Mouse (Mus musculus) CH12.LX (cell line): ENCODE results near the gene Gm49380. TPM values are rescaled to one million over a fixed set of nuclear protein-coding genes. Genes with fewer than 3 reads are reported as not detected.

ENCODE experiments used
- DNase-seq: peaks from one replicate; pipeline ENCODE4 v3.0.0-alpha.2; 2013; ENCODE audit errors: extremely low read depth
- H3K27ac ChIP-seq: 2 replicates; pipeline ENCODE4 v1.5.1; 2012; ENCODE audit warnings: low read depth, mild to moderate bottlenecking, control low read depth, moderate library complexity; ENCODE audit not compliant: insufficient read depth
- H3K27me3 ChIP-seq: replicated peaks from 2 replicates; pipeline ENCODE3; 2012; ENCODE audit warnings: inconsistent platforms
- H3K36me3 ChIP-seq, 2 experiments: replicated peaks in 1 of 2; 2 replicates each; pipeline versions ENCODE3 to v1.6.1; 2012; ENCODE audit warnings: inconsistent platforms in 1 of 2, low read length in 1 of 2, mild to moderate bottlenecking in 1 of 2, mixed read lengths in 1 of 2, moderate library complexity in 1 of 2; ENCODE audit not compliant: control insufficient read depth in 1 of 2, insufficient read depth in 1 of 2
- H3K4me1 ChIP-seq, 2 experiments: 2 replicates each; pipeline ENCODE4 v1.6.1; 2012; ENCODE audit warnings: inconsistent platforms in 1 of 2, moderate library complexity in 1 of 2; ENCODE audit not compliant: insufficient read depth in 2 of 2, control insufficient read depth in 1 of 2
- H3K4me2 ChIP-seq: 2 replicates; pipeline ENCODE4 v1.6.1; 2012; ENCODE audit warnings: low read depth, mild to moderate bottlenecking, control low read depth; ENCODE audit not compliant: poor library complexity, insufficient read depth, severe bottlenecking
- H3K4me3 ChIP-seq, 3 experiments: fragments of 150-350 bp in 1 of 3; sonication (generic) in 1 of 3; replicated peaks in 1 of 3; 2 replicates each; pipeline versions ENCODE3 to v1.5.1; 2011 to 2012; ENCODE audit warnings: low read depth in 2 of 3, low read length in 2 of 3, mild to moderate bottlenecking in 2 of 3, moderate library complexity in 2 of 3, control low read depth in 1 of 3, improper control_type of control experiment in 1 of 3, inconsistent platforms in 1 of 3, mixed read lengths in 1 of 3; ENCODE audit not compliant: poor library complexity in 1 of 3
- H3K79me2 ChIP-seq: replicated peaks from 2 replicates; pipeline ENCODE4 v1.6.1; 2012; ENCODE audit warnings: mild to moderate bottlenecking, moderate library complexity; ENCODE audit not compliant: control insufficient read depth, poor library complexity, insufficient read depth, severe bottlenecking; ENCODE audit errors: extremely low read depth
- H3K9ac ChIP-seq: 2 replicates; pipeline ENCODE4 v1.6.1; 2012; ENCODE audit warnings: low read depth, mild to moderate bottlenecking, control low read depth, moderate library complexity; ENCODE audit not compliant: insufficient read depth
- H3K9me3 ChIP-seq: replicated peaks from 2 replicates; pipeline ENCODE3; 2012; ENCODE audit warnings: low read length, inconsistent platforms, mixed read lengths
- CHD1 ChIP-seq: IDR thresholded peaks from 2 replicates; pipeline ENCODE4 v1.6.1; 2012; ENCODE audit warnings: low read depth, low read length, improper control_type of control experiment, inconsistent platforms
- E2F4 ChIP-seq: IDR thresholded peaks from 2 replicates; pipeline ENCODE4 v1.6.1; 2011; ENCODE audit warnings: low read depth, low read length, improper control_type of control experiment; ENCODE audit not compliant: insufficient replicate concordance
- EP300 ChIP-seq: IDR thresholded peaks from 2 replicates; pipeline ENCODE4 v1.6.1; 2011; ENCODE audit warnings: low read length, improper control_type of control experiment
- IRF4 ChIP-seq: IDR thresholded peaks from 2 replicates; pipeline ENCODE4 v1.6.1; 2014; ENCODE audit warnings: low read depth, mild to moderate bottlenecking, inconsistent platforms, low read length, improper control_type of control experiment
- JUND ChIP-seq: conservative IDR thresholded peaks from 2 replicates; pipeline ENCODE4 v1.6.1; 2011; ENCODE audit warnings: low read depth, low read length, improper control_type of control experiment
- MAX ChIP-seq: IDR thresholded peaks from 2 replicates; pipeline ENCODE4 v1.6.1; 2011; ENCODE audit warnings: low read length, improper control_type of control experiment
- MAZ ChIP-seq: IDR thresholded peaks from 2 replicates; pipeline ENCODE4 v1.6.1; 2012; ENCODE audit warnings: low read depth, mild to moderate bottlenecking, inconsistent platforms, low read length, improper control_type of control experiment, moderate library complexity
- MEF2A ChIP-seq: IDR thresholded peaks from 2 replicates; pipeline ENCODE4 v1.6.1; 2014; ENCODE audit warnings: low read depth, mild to moderate bottlenecking, inconsistent platforms, low read length, improper control_type of control experiment, borderline replicate concordance
- MYC ChIP-seq: IDR thresholded peaks from 2 replicates; pipeline ENCODE4 v1.6.1; 2011; ENCODE audit warnings: low read depth, mild to moderate bottlenecking, improper control_type of control experiment, low read length
- NRF1 ChIP-seq: IDR thresholded peaks from 2 replicates; pipeline ENCODE4 v1.6.1; 2014; ENCODE audit warnings: low read depth, mild to moderate bottlenecking, inconsistent platforms, low read length, improper control_type of control experiment, moderate library complexity
- RAD21 ChIP-seq: IDR thresholded peaks from 2 replicates; pipeline ENCODE4 v1.6.1; 2011; ENCODE audit warnings: low read depth, mild to moderate bottlenecking, low read length, improper control_type of control experiment, moderate library complexity
- RCOR1 ChIP-seq: conservative IDR thresholded peaks from 2 replicates; pipeline ENCODE4 v1.6.1; 2012; ENCODE audit warnings: low read depth, mild to moderate bottlenecking, inconsistent platforms, low read length, improper control_type of control experiment
- SMC3 ChIP-seq: IDR thresholded peaks from 2 replicates; pipeline ENCODE4 v1.6.1; 2011; ENCODE audit warnings: low read depth, low read length, improper control_type of control experiment
- TBP ChIP-seq: conservative IDR thresholded peaks from 2 replicates; pipeline ENCODE4 v1.6.1; 2011; ENCODE audit warnings: low read depth, low read length, improper control_type of control experiment
- USF1 ChIP-seq: IDR thresholded peaks from 2 replicates; pipeline ENCODE4 v1.6.1; 2014; ENCODE audit warnings: low read depth, mild to moderate bottlenecking, inconsistent platforms, low read length, improper control_type of control experiment
- ZKSCAN1 ChIP-seq: IDR thresholded peaks from 2 replicates; pipeline ENCODE4 v1.6.1; 2012; ENCODE audit warnings: low read depth, inconsistent platforms, low read length, improper control_type of control experiment, borderline replicate concordance
- ZMIZ1 ChIP-seq: IDR thresholded peaks from 2 replicates; pipeline ENCODE4 v1.6.1; 2012; ENCODE audit warnings: low read depth, mild to moderate bottlenecking, inconsistent platforms, low read length, improper control_type of control experiment
- ZNF384 ChIP-seq: IDR thresholded peaks from 2 replicates; pipeline ENCODE4 v1.6.1; 2012; ENCODE audit warnings: low read depth, low read length, improper control_type of control experiment, inconsistent platforms
- dilution Hi-C: fragments of 300-500 bp; cut with MboI; formaldehyde crosslinking; loops from 2 replicates; pipeline ENCODE4 v1.14.3; 2020; ENCODE audit warnings: low sequenced_read_pairs; ENCODE audit not compliant: extremely low pct_unique_long_range_greater_than_20kb, extremely low pct_ligation_motif_present
- in situ Hi-C: fragments of 300-500 bp; cut with MboI; formaldehyde crosslinking; loops from 3 replicates; pipeline ENCODE4 v1.14.3; 2019; ENCODE audit warnings: low sequenced_read_pairs, low pct_ligation_motif_present, low pct_unique_long_range_greater_than_20kb, mixed read lengths
- polyA plus RNA-seq: library from polyadenylated mRNA; unstranded; fragments of >175 nt; gene quantifications from 2 replicates; pipeline ENCODE4 v1.2.1, GENCODE M21; 2012; ENCODE audit warnings: low read depth; ENCODE audit not compliant: insufficient read length
- total RNA-seq, 2 experiments: library from RNA; depleted of rRNA; stranded (reverse); fragments of 300-350 nt in 1 of 2; fragments of >200 nt in 1 of 2; gene quantifications; 2 replicates each; pipeline ENCODE4 v1.2.3; 2012 to 2014

Gene Gm49380
- total and polyA plus RNA-seq, 3 experiments: not detected

- Histone ChIP-seq H3K36me3 (no peaks in the 10 kb centered on the region), H3K79me2 (no peaks in the 10 kb centered on the region), H3K9ac (no peak overlapping the region), H3K27ac (no peak overlapping the region), H3K4me1 (no peaks in the 10 kb centered on the region), H3K4me3 (no peak overlapping the region), H3K27me3 (peaks cover 80% of the 10 kb centered on the region), H3K4me2 (no peak overlapping the region), H3K9me3 (no peaks in the 10 kb centered on the region)
- TF ChIP-seq JUND (no peak), MAZ (no peak), E2F4 (no peak), CHD1 (no peak), MEF2A (no peak), ZMIZ1 (no peak), EP300 (no peak), MYC (no peak)
- in situ Hi-C loops: loop anchor here (5.0 kb wide), 1 partner anchor 50 kb away; no protein-coding TSS in a partner anchor
- dilution Hi-C loops: no loop called here
- DNase-seq: no peak
Measured at GRCm38 (mm10) chr9:44047071-44047470, 66.2 kb downstream of the Gm49380 start.

DNA sequence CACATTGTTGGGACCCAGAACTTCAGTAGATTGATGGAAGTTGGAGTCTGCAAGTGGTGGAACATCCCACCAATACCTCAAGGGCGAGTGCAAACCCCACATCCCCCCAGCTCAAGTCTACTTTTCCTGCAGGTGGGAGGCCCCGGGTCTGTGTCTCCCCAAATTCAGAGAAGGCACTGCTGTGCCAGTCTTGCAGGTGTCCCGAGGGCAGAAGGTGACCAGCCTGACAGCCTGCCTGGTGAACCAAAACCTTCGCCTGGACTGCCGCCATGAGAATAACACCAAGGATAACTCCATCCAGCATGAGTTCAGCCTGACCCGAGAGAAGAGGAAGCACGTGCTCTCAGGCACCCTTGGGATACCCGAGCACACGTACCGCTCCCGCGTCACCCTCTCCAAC is 66.9 kb downstream of the Gm49380 start:
- no peak overlapping the region for H3K9ac ChIP-seq
- dilution Hi-C loops: no loop called here
- H3K4me3 ChIP-seq: no peak overlapping the region
- peaks cover 80% of the 10 kb centered on the region for H3K27me3 ChIP-seq
- no peaks in the 10 kb centered on the region for H3K9me3 ChIP-seq
- H3K79me2 ChIP-seq: no peaks in the 10 kb centered on the region
- H3K27ac ChIP-seq: no peak overlapping the region
- no peak for TF ChIP-seq SMC3
- no peak for TF ChIP-seq RAD21
- no peak for TF ChIP-seq JUND
- no peak for TF ChIP-seq IRF4
- no peak for TF ChIP-seq MAX
- TF ChIP-seq ZKSCAN1: no peak
- TF ChIP-seq CHD1: no peak
- TF ChIP-seq TBP: no peak
- no peak for TF ChIP-seq RCOR1
- TF ChIP-seq ZNF384: no peak
- no peak for TF ChIP-seq MAZ
- no peak for TF ChIP-seq EP300
- no peak for TF ChIP-seq NRF1
- TF ChIP-seq USF1: no peak
- TF ChIP-seq, all 38 proteins: peak for 0
- no peak for DNase-seq
- H3K4me2 ChIP-seq: no peak overlapping the region
- in situ Hi-C loops: loop anchor here (5.0 kb wide), 1 partner anchor 49 kb away; no protein-coding TSS in a partner anchor
- no peaks in the 10 kb centered on the region for H3K4me1 ChIP-seq
- no peaks in the 10 kb centered on the region for H3K36me3 ChIP-seq
